Mouse (Mus musculus): ENCODE results near the gene Faap100. TPM values are rescaled to one million over a fixed set of nuclear protein-coding genes. Genes with fewer than 3 reads are reported as not detected.
"Not testable (repeated sequence)": the region's sequence is repeated elsewhere in the genome, so short reads cannot be mapped to it uniquely, and the experiment has no call there.

Gene Faap100
- polyA plus RNA-seq (2015; fragmentation: Nextera tagmentation; extraction: Ambion mirVana), result 53.9 and 59.7 TPM in 2 replicates

GRCm38 (mm10) chr11:120378611-120379540 lies at the start of gene Faap100:
Faap100 (minus strand) TSS chr11:120378764.
- Histone ChIP-seq H3K36me3 (peaks cover 74% of the 10 kb centered on the region), H3K9me3 (no peaks in the 10 kb centered on the region), H3K9ac (peak within 1 kb of the TSS; percentile 87), H3K27me3 (no peaks in the 10 kb centered on the region), H3K27ac (replicated peaks) (peak within 1 kb of the TSS; percentile 83), H3K4me2 (peak within 1 kb of the TSS; percentile 95), H3K4me1 (replicated peaks) (peaks cover 32% of the 10 kb centered on the region), H3K4me3 (peak within 1 kb of the TSS; percentile 88)
- ATAC-seq (ENCODE audit: low read depth), result peak; percentile 88
- 9% methylated on average over 54 of the region's 54 CpGs for whole genome bisulfite sequencing

GRCm38 (mm10) chr11:120426727-120427126 lies 48.2 kb upstream of the Faap100 start:
- H3K4me1 ChIP-seq (replicated peaks), result peaks cover 4% of the 10 kb centered on the region; the same call in 1 of the 2 replicates
- H3K27me3 ChIP-seq, result no peaks in the 10 kb centered on the region
- H3K9me3 ChIP-seq, result no peaks in the 10 kb centered on the region
- H3K36me3 ChIP-seq, result peaks cover 79% of the 10 kb centered on the region
- WGBS, result 94% methylated on average over 3 of the region's 3 CpGs
- no peak for ATAC-seq (ENCODE audit: low read depth)
- no peak overlapping the region for H3K4me3 ChIP-seq
- no peak overlapping the region for H3K27ac ChIP-seq (replicated peaks)
- H3K9ac ChIP-seq, result no peak overlapping the region
- no peak overlapping the region for H3K4me2 ChIP-seq

GRCm38 (mm10) chr11:120423569-120424295 lies 45.2 kb upstream of the Faap100 start:
- Histone ChIP-seq H3K9ac (no peak overlapping the region), H3K4me1 (replicated peaks) (peaks cover 4% of the 10 kb centered on the region; the same call in 1 of the 2 replicates), H3K4me2 (no peak overlapping the region), H3K27ac (replicated peaks) (no peak overlapping the region), H3K9me3 (no peaks in the 10 kb centered on the region), H3K4me3 (no peak overlapping the region), H3K27me3 (no peaks in the 10 kb centered on the region), H3K36me3 (peaks cover 86% of the 10 kb centered on the region)
- WGBS, result 69% methylated on average over 9 of the region's 9 CpGs
- no peak for ATAC-seq (ENCODE audit: low read depth)

GRCm38 (mm10) chr11:120422651-120423568 lies 44.3 kb upstream of the Faap100 start:
- H3K4me2 ChIP-seq, result no peak overlapping the region
- H3K4me1 ChIP-seq (replicated peaks), result peaks cover 4% of the 10 kb centered on the region; the same call in 1 of the 2 replicates
- ATAC-seq (ENCODE audit: low read depth), result no peak
- H3K9ac ChIP-seq, result no peak overlapping the region
- 74% methylated on average over 13 of the region's 13 CpGs for whole genome bisulfite sequencing
- H3K27ac ChIP-seq (replicated peaks), result 0 out of 2 replicates have a peak overlapping the region, but pooled peaks have one; percentile 18
- no peak overlapping the region for H3K4me3 ChIP-seq
- no peaks in the 10 kb centered on the region for H3K27me3 ChIP-seq
- no peaks in the 10 kb centered on the region for H3K9me3 ChIP-seq
- H3K36me3 ChIP-seq, result peaks cover 86% of the 10 kb centered on the region

- H3K4me1 ChIP-seq (replicated peaks), result peaks cover 4% of the 10 kb centered on the region; the same call in 1 of the 2 replicates
- no peaks in the 10 kb centered on the region for H3K9me3 ChIP-seq
- H3K4me3 ChIP-seq, result no peak overlapping the region
- H3K27ac ChIP-seq (replicated peaks), result no peak overlapping the region
- WGBS, result 53% methylated on average over 1 of the region's 1 CpGs
- H3K4me2 ChIP-seq, result no peak overlapping the region
- H3K9ac ChIP-seq, result no peak overlapping the region
- no peaks in the 10 kb centered on the region for H3K27me3 ChIP-seq
- no peak for ATAC-seq (ENCODE audit: low read depth)
- H3K36me3 ChIP-seq, result peaks cover 92% of the 10 kb centered on the region
These were observed 40.0 kb upstream of the Faap100 start for GRCm38 (mm10) chr11:120418592-120418991.

- H3K36me3 ChIP-seq, result peaks cover 92% of the 10 kb centered on the region
- H3K4me1 ChIP-seq (replicated peaks), result no peaks in the 10 kb centered on the region
- no peak for ATAC-seq (ENCODE audit: low read depth)
- no peaks in the 10 kb centered on the region for H3K27me3 ChIP-seq
- no peak overlapping the region for H3K27ac ChIP-seq (replicated peaks)
- H3K9me3 ChIP-seq, result no peaks in the 10 kb centered on the region
- WGBS, result 90% methylated on average over 7 of the region's 7 CpGs
- H3K4me2 ChIP-seq, result no peak overlapping the region
- no peak overlapping the region for H3K4me3 ChIP-seq
- no peak overlapping the region for H3K9ac ChIP-seq
These were observed 39.3 kb upstream of the Faap100 start for GRCm38 (mm10) chr11:120417852-120418251.

- WGBS, result 96% methylated on average over 7 of the region's 10 CpGs
- not testable (repeated sequence) for H3K27ac ChIP-seq (replicated peaks); H3K9ac ChIP-seq; ATAC-seq (ENCODE audit: low read depth); H3K4me1 ChIP-seq (replicated peaks); H3K4me3 ChIP-seq; H3K9me3 ChIP-seq; H3K4me2 ChIP-seq; H3K27me3 ChIP-seq
- peaks cover 93% of the 10 kb centered on the region for H3K36me3 ChIP-seq
These were observed 35.1 kb upstream of the Faap100 start for GRCm38 (mm10) chr11:120413621-120414020.

GRCm38 (mm10) chr11:120406445-120406844 lies 27.9 kb upstream of the Faap100 start:
- ATAC-seq (ENCODE audit: low read depth), result no peak
- peaks cover 98% of the 10 kb centered on the region for H3K36me3 ChIP-seq
- no peaks in the 10 kb centered on the region for H3K4me1 ChIP-seq (replicated peaks)
- H3K27ac ChIP-seq (replicated peaks), result no peak overlapping the region
- no peak overlapping the region for H3K9ac ChIP-seq
- WGBS, result 92% methylated on average over 1 of the region's 1 CpGs
- no peak overlapping the region for H3K4me2 ChIP-seq
- no peaks in the 10 kb centered on the region for H3K9me3 ChIP-seq
- H3K4me3 ChIP-seq, result no peak overlapping the region
- no peaks in the 10 kb centered on the region for H3K27me3 ChIP-seq

GRCm38 (mm10) chr11:120405867-120406266 lies 27.3 kb upstream of the Faap100 start:
- ATAC-seq (ENCODE audit: low read depth), result no peak
- no peaks in the 10 kb centered on the region for H3K27me3 ChIP-seq
- H3K4me3 ChIP-seq, result no peak overlapping the region
- 90% methylated on average over 3 of the region's 3 CpGs for WGBS
- no peak overlapping the region for H3K4me2 ChIP-seq
- no peaks in the 10 kb centered on the region for H3K9me3 ChIP-seq
- no peak overlapping the region for H3K9ac ChIP-seq
- H3K36me3 ChIP-seq, result peaks cover 98% of the 10 kb centered on the region
- no peak overlapping the region for H3K27ac ChIP-seq (replicated peaks)
- no peaks in the 10 kb centered on the region for H3K4me1 ChIP-seq (replicated peaks)

GRCm38 (mm10) chr11:120404814-120405213 lies 26.2 kb upstream of the Faap100 start:
- Histone ChIP-seq H3K27ac (replicated peaks) (no peak overlapping the region), H3K9ac (no peak overlapping the region), H3K4me2 (no peak overlapping the region), H3K27me3 (no peaks in the 10 kb centered on the region), H3K9me3 (no peaks in the 10 kb centered on the region), H3K4me3 (no peak overlapping the region), H3K4me1 (replicated peaks) (no peaks in the 10 kb centered on the region), H3K36me3 (peaks cover 98% of the 10 kb centered on the region)
- 93% methylated on average over 1 of the region's 1 CpGs for WGBS
- ATAC-seq (ENCODE audit: low read depth), result no peak

- H3K9me3 ChIP-seq, result no peaks in the 10 kb centered on the region
- no peak overlapping the region for H3K9ac ChIP-seq
- H3K27me3 ChIP-seq, result no peaks in the 10 kb centered on the region
- 94% methylated on average over 2 of the region's 2 CpGs for WGBS
- no peaks in the 10 kb centered on the region for H3K4me1 ChIP-seq (replicated peaks)
- no peak overlapping the region for H3K4me3 ChIP-seq
- no peak for ATAC-seq (ENCODE audit: low read depth)
- no peak overlapping the region for H3K27ac ChIP-seq (replicated peaks)
- H3K36me3 ChIP-seq, result peaks cover 88% of the 10 kb centered on the region
- no peak overlapping the region for H3K4me2 ChIP-seq
These were observed 20.8 kb upstream of the Faap100 start for GRCm38 (mm10) chr11:120399319-120399718.
